Mouse (Mus musculus) limb, embryonic 11.5 days (tissue): ENCODE data around the gene Slc38a1. TPM values are rescaled to one million over a fixed set of nuclear protein-coding genes. Genes with fewer than 3 reads are reported as not detected.

ENCODE experiments used
- ATAC-seq: fragments of 200-750 bp; cut with Nextera tagmentation; 2 replicates; pipeline ENCODE4 v1.8.0; 2017; ENCODE audit warnings: low read depth; ENCODE audit not compliant: insufficient number of reproducible peaks, low FRiP score, low TSS enrichment
- DNase-seq: peaks from one replicate; pipeline ENCODE4 v3.0.0-alpha.2; 2015; ENCODE audit warnings: low spot score
- H3K27ac ChIP-seq: fragments of 300-500 bp; sonication (generic); replicated peaks from 2 replicates; pipeline ENCODE4 v1.5.1; 2014; ENCODE audit warnings: low read depth, mild to moderate bottlenecking, low read length
- H3K27me3 ChIP-seq: fragments of 300-500 bp; sonication (generic); 2 replicates; pipeline ENCODE4 v1.6.1; 2014; ENCODE audit warnings: mild to moderate bottlenecking, low read length, mixed read lengths; ENCODE audit not compliant: control insufficient read depth, insufficient read depth
- H3K36me3 ChIP-seq: fragments of 300-500 bp; sonication (generic); 2 replicates; pipeline ENCODE4 v1.6.1; 2014; ENCODE audit warnings: mild to moderate bottlenecking, low read length, moderate library complexity, mixed read lengths; ENCODE audit not compliant: control insufficient read depth, insufficient read depth
- H3K4me1 ChIP-seq: fragments of 300-500 bp; sonication (generic); 2 replicates; pipeline ENCODE4 v1.6.1; 2014; ENCODE audit warnings: low read length, mixed read lengths; ENCODE audit not compliant: control insufficient read depth, insufficient read depth
- H3K4me2 ChIP-seq: fragments of 300-500 bp; sonication (generic); 2 replicates; pipeline ENCODE4 v1.6.1; 2014; ENCODE audit warnings: low read depth, mild to moderate bottlenecking, moderate library complexity; ENCODE audit not compliant: severe bottlenecking
- H3K4me3 ChIP-seq: fragments of 300-500 bp; sonication (generic); 2 replicates; pipeline ENCODE4 v1.5.1; 2014; ENCODE audit warnings: low read depth, low read length
- H3K9ac ChIP-seq: fragments of 300-500 bp; sonication (generic); 2 replicates; pipeline ENCODE4 v1.6.1; 2014; ENCODE audit warnings: mild to moderate bottlenecking, low read length
- H3K9me3 ChIP-seq: fragments of 300-500 bp; sonication (generic); 2 replicates; pipeline ENCODE4 v1.6.1; 2016; ENCODE audit warnings: low read length; ENCODE audit not compliant: control insufficient read depth
- whole genome bisulfite sequencing: fragments of 180-500 bp; shearing (Covaris S2); extraction: QIAGEN DNeasy Blood & Tissue Kit; methylation state at CpG from one replicate; pipeline ENCODE4 v1.1.7; 2014; 5-methylcytosine and 5-hydroxymethylcytosine counted together
- polyA plus RNA-seq: library from polyadenylated mRNA; unstranded; fragments of >200 nt; fragmentation: Nextera tagmentation; extraction: Ambion mirVana; gene quantifications from 2 replicates; pipeline ENCODE4 v1.2.1, GENCODE M21; 2014

Gene Slc38a1
- polyA plus RNA-seq, 1 experiment from 2014 or later: 132 TPM

DNA sequence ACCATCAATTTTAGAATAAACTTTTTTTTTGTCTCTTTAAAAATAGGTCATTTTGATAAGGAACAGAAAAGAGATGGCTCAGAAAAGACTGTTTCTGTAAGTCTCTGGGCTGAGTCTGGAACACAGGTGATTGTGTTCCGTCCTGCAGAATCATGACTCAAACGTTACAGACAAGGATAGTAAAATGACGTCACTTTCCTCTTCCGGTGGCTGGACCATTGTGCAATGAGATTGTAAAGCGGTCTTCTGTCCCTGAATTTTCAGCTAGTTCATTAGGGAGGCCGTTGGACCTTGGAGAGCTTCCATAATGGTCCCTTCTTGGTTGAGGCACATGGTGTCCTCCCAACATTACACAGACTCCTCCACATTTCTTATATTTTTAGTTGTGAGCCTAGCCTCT, 27.0 kb upstream of the Slc38a1 start:
- ATAC-seq: no peak
- H3K9me3 ChIP-seq: no peaks in the 10 kb centered on the region
- no peak for DNase-seq
- H3K4me1 ChIP-seq: no peaks in the 10 kb centered on the region
- H3K9ac ChIP-seq: no peak overlapping the region
- H3K27ac ChIP-seq: no peak overlapping the region
- H3K36me3 ChIP-seq: no peaks in the 10 kb centered on the region
- no peaks in the 10 kb centered on the region for H3K27me3 ChIP-seq
- no peak overlapping the region for H3K4me2 ChIP-seq
- H3K4me3 ChIP-seq: no peak overlapping the region
- WGBS: 84% methylated on average over 6 of the region's 6 CpGs

- H3K27ac ChIP-seq: no peak overlapping the region
- peak overlapping the region; percentile 5; the same call in 1 of the 2 replicates for H3K4me2 ChIP-seq
- H3K9me3 ChIP-seq: no peaks in the 10 kb centered on the region
- 9% methylated on average over 7 of the region's 7 CpGs for WGBS
- no peaks in the 10 kb centered on the region for H3K27me3 ChIP-seq
- ATAC-seq (no peak), DNase-seq (peak; percentile 72)
- H3K36me3 ChIP-seq: no peaks in the 10 kb centered on the region
- no peak overlapping the region for H3K9ac ChIP-seq
- H3K4me3 ChIP-seq: no peak overlapping the region
- no peaks in the 10 kb centered on the region for H3K4me1 ChIP-seq
Measured at GRCm38 (mm10) chr15:96666663-96667062, 23.9 kb upstream of the Slc38a1 start.

- no peak overlapping the region for H3K4me3 ChIP-seq
- no peak for ATAC-seq
- DNase-seq: peak; percentile 73
- no peaks in the 10 kb centered on the region for H3K9me3 ChIP-seq
- no peaks in the 10 kb centered on the region for H3K36me3 ChIP-seq
- H3K4me1 ChIP-seq: no peaks in the 10 kb centered on the region
- no peak overlapping the region for H3K9ac ChIP-seq
- H3K27me3 ChIP-seq: no peaks in the 10 kb centered on the region
- H3K4me2 ChIP-seq: no peak overlapping the region
- no peak overlapping the region for H3K27ac ChIP-seq
- WGBS: 10% methylated on average over 3 of the region's 3 CpGs
Measured at GRCm38 (mm10) chr15:96665889-96666288, 23.2 kb upstream of the Slc38a1 start.

DNA sequence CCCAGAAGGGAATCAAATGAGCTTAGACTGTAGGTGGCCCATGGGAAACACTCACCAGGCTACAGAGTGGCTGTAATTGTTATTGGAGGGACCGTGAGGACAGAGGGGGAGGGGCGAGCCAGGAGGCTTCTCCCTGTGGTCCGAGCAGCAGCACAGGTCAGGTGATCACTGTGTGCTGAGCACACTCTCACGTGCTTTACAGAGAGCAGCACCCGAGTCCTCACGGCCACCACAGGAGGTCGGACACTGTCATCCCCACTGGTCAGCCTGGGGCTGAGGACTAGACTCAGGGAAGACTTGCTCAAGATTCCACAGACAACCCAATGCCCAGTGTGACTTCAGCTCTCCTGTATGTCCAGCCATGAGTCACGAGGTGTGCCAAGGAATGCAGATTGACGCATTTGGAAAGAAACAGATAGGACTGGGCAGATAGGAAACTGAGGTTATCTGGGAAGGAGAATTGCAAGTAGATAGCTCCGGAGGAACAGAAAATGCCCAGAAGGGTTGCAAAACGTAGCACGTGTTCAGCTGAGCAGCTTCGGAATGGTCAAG, 18.0 kb upstream of the Slc38a1 start:
- DNase-seq: no peak

DNA sequence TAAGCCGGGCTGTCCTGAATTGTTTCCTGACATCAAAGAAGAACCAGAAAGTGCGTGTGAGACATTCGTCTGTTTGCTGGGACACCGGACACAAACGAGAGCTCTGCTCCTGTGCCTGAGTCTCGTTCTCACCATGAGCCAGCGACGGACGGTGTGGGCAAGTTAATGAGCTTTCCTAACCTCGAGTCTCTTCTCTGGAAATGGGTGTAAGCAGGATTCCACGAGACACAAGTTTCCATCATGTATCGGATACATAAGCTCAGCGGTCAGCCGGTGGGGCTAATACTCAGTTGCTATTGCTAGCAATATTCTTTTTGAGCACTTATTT, 15.5 kb upstream of the Slc38a1 start:
- 53% methylated on average over 14 of the region's 14 CpGs for WGBS
- Histone ChIP-seq H3K4me3 (no peak overlapping the region), H3K9me3 (no peaks in the 10 kb centered on the region), H3K4me1 (peaks cover 6% of the 10 kb centered on the region; the same call in 1 of the 2 replicates), H3K9ac (no peak overlapping the region), H3K4me2 (no peak overlapping the region), H3K27ac (no peak overlapping the region), H3K36me3 (no peaks in the 10 kb centered on the region), H3K27me3 (no peaks in the 10 kb centered on the region)
- DNase-seq (no peak), ATAC-seq (no peak)

More for the DNA sequence above, 18.0 kb upstream of the Slc38a1 start:
- Histone ChIP-seq H3K27me3 (no peaks in the 10 kb centered on the region), H3K4me1 (0 out of 2 replicates have a peak, but pooled peaks cover 2% of the 10 kb centered on the region), H3K9me3 (no peaks in the 10 kb centered on the region), H3K4me3 (no peak overlapping the region), H3K27ac (no peak overlapping the region), H3K4me2 (no peak overlapping the region), H3K9ac (no peak overlapping the region), H3K36me3 (no peaks in the 10 kb centered on the region)
- no peak for ATAC-seq
- WGBS: 60% methylated on average over 13 of the region's 13 CpGs

GRCm38 (mm10) chr15:96657576-96658274, 15.0 kb upstream of the Slc38a1 start:
- H3K36me3 ChIP-seq: no peaks in the 10 kb centered on the region
- DNase-seq (no peak), ATAC-seq (no peak)
- no peak overlapping the region for H3K4me3 ChIP-seq
- H3K9me3 ChIP-seq: no peaks in the 10 kb centered on the region
- WGBS: 35% methylated on average over 17 of the region's 17 CpGs
- no peak overlapping the region for H3K4me2 ChIP-seq
- H3K27ac ChIP-seq: no peak overlapping the region
- no peaks in the 10 kb centered on the region for H3K27me3 ChIP-seq
- peaks cover 6% of the 10 kb centered on the region; the same call in 1 of the 2 replicates for H3K4me1 ChIP-seq
- H3K9ac ChIP-seq: no peak overlapping the region

- WGBS: 83% methylated on average over 14 of the region's 14 CpGs
- no peak for DNase-seq
- no peak overlapping the region for H3K9ac ChIP-seq
Measured at GRCm38 (mm10) chr15:96655514-96655913, 12.8 kb upstream of the Slc38a1 start.

DNA sequence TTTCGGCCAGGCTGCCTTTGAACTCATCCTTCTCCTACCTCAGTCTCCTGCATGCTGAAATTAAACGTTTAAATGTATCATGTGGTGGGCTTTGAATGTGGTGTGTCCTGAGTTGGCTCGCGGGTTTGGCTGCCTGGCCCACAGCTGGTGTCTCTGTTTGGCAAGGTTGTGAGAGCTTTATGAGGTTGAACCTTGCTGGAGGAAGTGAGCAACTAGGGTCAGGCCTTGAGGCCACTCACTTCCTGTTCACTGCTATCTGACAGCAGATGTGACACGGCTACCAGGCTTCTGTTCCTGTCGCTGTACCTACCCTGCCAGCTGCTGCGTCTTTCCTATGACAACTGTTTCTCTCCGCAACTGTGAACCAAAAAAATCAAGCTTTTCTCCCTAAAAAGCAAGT, 12.0 kb upstream of the Slc38a1 start:
- Histone ChIP-seq H3K36me3 (no peaks in the 10 kb centered on the region), H3K4me1 (peaks cover 6% of the 10 kb centered on the region; the same call in 1 of the 2 replicates), H3K9me3 (no peaks in the 10 kb centered on the region), H3K27ac (no peak overlapping the region), H3K9ac (no peak overlapping the region), H3K4me3 (no peak overlapping the region), H3K4me2 (no peak overlapping the region), H3K27me3 (no peaks in the 10 kb centered on the region)
- WGBS: 39% methylated on average over 8 of the region's 8 CpGs
- DNase-seq: no peak
- ATAC-seq: no peak

More at GRCm38 (mm10) chr15:96655514-96655913, 12.8 kb upstream of the Slc38a1 start:
- H3K36me3 ChIP-seq: no peaks in the 10 kb centered on the region
- no peaks in the 10 kb centered on the region for H3K9me3 ChIP-seq
- peaks cover 6% of the 10 kb centered on the region; the same call in 1 of the 2 replicates for H3K4me1 ChIP-seq
- no peak for ATAC-seq
- no peak overlapping the region for H3K4me3 ChIP-seq
- H3K27me3 ChIP-seq: no peaks in the 10 kb centered on the region
- no peak overlapping the region for H3K27ac ChIP-seq
- no peak overlapping the region for H3K4me2 ChIP-seq
